Comparison of ENCODE assay signal across 24 mouse cellular contexts in the genomic region with DNA sequence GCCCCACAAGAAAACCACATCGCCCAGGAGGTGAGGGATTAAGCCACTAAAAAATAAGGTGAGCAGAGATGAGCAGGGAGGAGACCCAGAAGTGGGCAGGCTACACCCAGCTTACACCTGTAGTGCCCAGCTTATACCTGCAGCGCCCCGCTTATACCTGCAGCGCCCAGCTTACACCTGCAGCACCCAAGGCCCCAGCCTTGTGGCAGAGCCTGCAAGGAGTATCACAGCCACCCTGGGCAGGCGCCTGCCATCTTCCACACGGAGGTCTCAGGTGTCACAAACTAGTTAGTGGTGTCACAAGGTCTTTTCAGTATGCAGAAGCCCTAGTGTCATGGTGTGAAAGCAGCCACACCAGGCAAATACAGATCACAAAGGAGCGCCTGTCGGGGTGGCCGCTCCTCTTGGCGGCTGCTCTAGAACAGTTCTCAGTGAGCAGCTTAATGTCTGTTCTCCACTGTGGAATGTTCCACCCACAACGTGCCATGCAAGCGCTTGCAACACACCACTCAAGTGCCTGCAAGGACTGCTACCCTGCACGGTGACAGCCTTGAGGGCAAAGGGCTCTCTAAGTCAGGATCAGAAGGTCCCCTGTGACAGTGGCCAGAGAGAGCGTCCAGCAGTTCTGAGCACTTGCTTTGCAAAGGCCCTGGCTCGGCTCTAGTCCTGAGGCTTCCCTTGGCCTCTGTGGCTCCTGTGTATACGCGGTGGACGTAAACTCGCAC. TPM values are rescaled to one million over a fixed set of nuclear protein-coding genes. Genes with fewer than 3 reads are reported as not detected.
DNase-seq lines count a peak whose midpoint lies in the region; ATAC-seq lines count a peak whose summit lies in the region.
"Had no signal": no experiment of that assay in that cellular context is flagged by ENCODE, and none has a peak within 500 bp of the region (broad histone marks: within the 10 kb centered on the region; RNA-seq: fewer than 3 reads in every experiment).

No protein-coding gene starts in this region.

- no peak overlapping the region for H3K4me2 ChIP-seq in kidney, embryonic 16.5 days (replicated peaks; ENCODE audit: low read depth, low read length)
- H3K4me2 ChIP-seq in neural tube, embryonic 15.5 days = no peak overlapping the region
- no peak overlapping the region for H3K4me2 ChIP-seq in midbrain, embryonic 15.5 days
- H3K4me2 ChIP-seq: forebrain, embryonic 15.5 days; kidney, embryonic 15.5 days; lung, embryonic 15.5 days had no signal

- no peak overlapping the region for H3K9ac ChIP-seq in kidney, embryonic 16.5 days (replicated peaks; ENCODE audit: low read length)
- H3K9ac ChIP-seq in neural tube, embryonic 15.5 days (replicated peaks) = no peak overlapping the region
- H3K9ac ChIP-seq in midbrain, embryonic 15.5 days = no peak overlapping the region
- H3K9ac ChIP-seq: forebrain, embryonic 15.5 days; kidney, embryonic 15.5 days; liver, embryonic 14.5 days; lung, embryonic 15.5 days had no signal

- DNase-seq in adrenal gland, postnatal 14 days = peak; percentile 61
- DNase-seq in adrenal gland, adult (ENCODE audit: inconsistent age in 2 of 2, low spot score in 1 of 2) = no peak
- peak; percentile 6 for DNase-seq in kidney, postnatal 10 days
- DNase-seq in adipocyte (ENCODE audit: low spot score) = peak; percentile 65
- peak; percentile 51 for DNase-seq in lung, postnatal 10 days
- DNase-seq: adrenal gland, postnatal 36 days; cerebellum, adult 8-10 months; gastrocnemius, postnatal 10 days; kidney, adult 18-20 months; kidney, postnatal 4 days; layer of hippocampus, adult 9-11 months; liver; right cerebral cortex, postnatal 4 days had no signal

- 89% methylated on average over 19 of the region's 19 CpGs for WGBS in kidney, embryonic 16.5 days
- 93% methylated on average over 19 of the region's 19 CpGs for WGBS in neural tube, embryonic 15.5 days
- WGBS in midbrain, embryonic 15.5 days = 96% methylated on average over 19 of the region's 19 CpGs

- H3K36me3 ChIP-seq in kidney, embryonic 16.5 days (ENCODE audit: insufficient read depth, low read length) = peaks cover 80% of the 10 kb centered on the region
- peaks cover 83% of the 10 kb centered on the region for H3K36me3 ChIP-seq in neural tube, embryonic 15.5 days
- peaks cover 57% of the 10 kb centered on the region for H3K36me3 ChIP-seq in midbrain, embryonic 15.5 days (replicated peaks)

- peaks cover 22% of the 10 kb centered on the region for H3K4me1 ChIP-seq in kidney, embryonic 16.5 days (ENCODE audit: insufficient read depth, low read length)
- peaks cover 36% of the 10 kb centered on the region for H3K4me1 ChIP-seq in neural tube, embryonic 15.5 days
- H3K4me1 ChIP-seq in midbrain, embryonic 15.5 days = peaks cover 24% of the 10 kb centered on the region

- H3K27me3 ChIP-seq in kidney, embryonic 16.5 days (ENCODE audit: insufficient read depth, low read length) = no peaks in the 10 kb centered on the region
- no peaks in the 10 kb centered on the region for H3K27me3 ChIP-seq in neural tube, embryonic 15.5 days (replicated peaks)
- H3K27me3 ChIP-seq in midbrain, embryonic 15.5 days (replicated peaks) = no peaks in the 10 kb centered on the region
- H3K27me3 ChIP-seq: forebrain, embryonic 15.5 days; kidney, embryonic 15.5 days; lung, embryonic 15.5 days had no signal

- no peak overlapping the region for H3K4me3 ChIP-seq in kidney, embryonic 16.5 days (ENCODE audit: low read length)
- no peak overlapping the region for H3K4me3 ChIP-seq in neural tube, embryonic 15.5 days (replicated peaks)
- H3K4me3 ChIP-seq in midbrain, embryonic 15.5 days = no peak overlapping the region
- H3K4me3 ChIP-seq: forebrain, embryonic 15.5 days; kidney, embryonic 15.5 days; lung, embryonic 15.5 days; midbrain, embryonic 10.5 days had no signal

- ATAC-seq in kidney, embryonic 16.5 days (ENCODE audit: low FRiP score, low TSS enrichment) = no peak
- no peak for ATAC-seq in neural tube, embryonic 15.5 days (ENCODE audit: low FRiP score)
- ATAC-seq in midbrain, embryonic 15.5 days (replicated peaks) = no peak
- ATAC-seq: CD4-positive, CD25-positive, alpha-beta regulatory T cell, adult 4 months; forebrain, embryonic 15.5 days; hindbrain, embryonic 16.5 days; midbrain, embryonic 16.5 days had no signal

- H3K9me3 ChIP-seq in kidney, embryonic 16.5 days (ENCODE audit: low read length) = no peaks in the 10 kb centered on the region
- no peaks in the 10 kb centered on the region for H3K9me3 ChIP-seq in neural tube, embryonic 15.5 days (replicated peaks)
- no peaks in the 10 kb centered on the region for H3K9me3 ChIP-seq in midbrain, embryonic 15.5 days
- H3K9me3 ChIP-seq: forebrain, embryonic 15.5 days; kidney, embryonic 15.5 days; lung, embryonic 15.5 days; midbrain, embryonic 10.5 days had no signal

- H3K27ac ChIP-seq in kidney, embryonic 16.5 days (ENCODE audit: low read length) = no peak overlapping the region
- H3K27ac ChIP-seq in neural tube, embryonic 15.5 days (replicated peaks) = no peak overlapping the region
- no peak overlapping the region for H3K27ac ChIP-seq in midbrain, embryonic 15.5 days
- H3K27ac ChIP-seq: kidney, embryonic 15.5 days; liver, embryonic 14.5 days; lung, embryonic 15.5 days; midbrain, embryonic 10.5 days had no signal

RNA-seq across cellular contexts. Expression of a gene that starts 11.3 kb away (rescaled TPM):
- 300 and 316 TPM in 2 replicates for total RNA-seq in adrenal gland, postnatal 14 days (2021)
- polyA plus RNA-seq in kidney, embryonic 16.5 days (2015; fragmentation: Nextera tagmentation; extraction: Ambion mirVana) = 189 and 316 TPM in 2 replicates
- polyA plus RNA-seq in neural tube, embryonic 15.5 days (2015; fragmentation: Nextera tagmentation; extraction: Ambion mirVana) = 453 and 482 TPM in 2 replicates
- 519 and 548 TPM in 2 replicates for polyA plus RNA-seq in midbrain, embryonic 15.5 days (2015; fragmentation: Nextera tagmentation; extraction: Ambion mirVana)

RNA-seq across cellular contexts. Expression of a gene that starts 18.9 kb away (rescaled TPM):
- 20.9 and 25.7 TPM in 2 replicates for total RNA-seq in adrenal gland, postnatal 14 days (2021)
- 2.4 and 3.1 TPM in 2 replicates for polyA plus RNA-seq in kidney, embryonic 16.5 days (2015; fragmentation: Nextera tagmentation; extraction: Ambion mirVana)
- polyA plus RNA-seq in neural tube, embryonic 15.5 days (2015; fragmentation: Nextera tagmentation; extraction: Ambion mirVana) = 2.8 TPM in 2 replicates
- 3.6 and 4.0 TPM in 2 replicates for polyA plus RNA-seq in midbrain, embryonic 15.5 days (2015; fragmentation: Nextera tagmentation; extraction: Ambion mirVana)

RNA-seq across cellular contexts. Expression of a gene that starts 24.3 kb away (rescaled TPM):
- 2.2 and 11.5 TPM in 2 replicates for total RNA-seq in adrenal gland, postnatal 14 days (2021)
- polyA plus RNA-seq in kidney, embryonic 16.5 days (2015; fragmentation: Nextera tagmentation; extraction: Ambion mirVana) = 14.4 and 16.2 TPM in 2 replicates
- 3.7 and 9.8 TPM in 2 replicates for polyA plus RNA-seq in neural tube, embryonic 15.5 days (2015; fragmentation: Nextera tagmentation; extraction: Ambion mirVana)
- 7.0 and 7.5 TPM in 2 replicates for polyA plus RNA-seq in midbrain, embryonic 15.5 days (2015; fragmentation: Nextera tagmentation; extraction: Ambion mirVana)

Comparison
In these comparisons a context has a peak if more than half of its experiments do, and no peak if none do; other contexts are left out.
1. DNase-seq: peak in adrenal gland, postnatal 14 days (single experiment), kidney, postnatal 10 days (single experiment), adipocyte (single experiment) and lung, postnatal 10 days (single experiment); none in adrenal gland, adult (0 of 2).